Mouse (Mus musculus) spleen, postnatal 14 days (tissue): ENCODE data around the gene Ddr2.
"Not testable (repeated sequence)": the region's sequence is repeated elsewhere in the genome, so short reads cannot be mapped to it uniquely, and the experiment has no call there.

Source experiments
- DNase-seq, 2 experiments: peaks; one replicate each; pipeline ENCODE4 v3.0.0; 2021 to 2022; ENCODE audit warnings: low spot score in 2 of 2

The Ddr2 gene

DNA sequence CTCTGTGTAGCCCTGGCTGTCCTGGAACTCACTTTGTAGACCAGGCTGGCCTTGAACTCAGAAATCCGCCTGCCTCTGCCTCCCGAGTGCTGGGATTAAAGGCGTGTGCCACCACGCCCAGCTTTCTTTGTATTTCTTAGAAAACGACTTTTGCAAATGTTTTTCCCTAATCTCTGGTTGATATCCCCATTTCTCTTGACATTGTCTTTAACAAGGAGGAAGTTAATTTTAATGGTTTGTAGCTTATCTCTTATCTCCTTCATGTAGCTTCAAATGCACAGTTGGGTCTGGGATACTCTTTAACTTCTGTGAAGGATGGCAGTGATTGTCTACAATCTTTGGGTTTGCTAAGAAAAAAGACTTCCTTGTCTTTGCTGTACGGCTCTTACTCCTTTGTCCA is 7.7 kb downstream of the Ddr2 start:
- not testable (repeated sequence) for DNase-seq

DNA sequence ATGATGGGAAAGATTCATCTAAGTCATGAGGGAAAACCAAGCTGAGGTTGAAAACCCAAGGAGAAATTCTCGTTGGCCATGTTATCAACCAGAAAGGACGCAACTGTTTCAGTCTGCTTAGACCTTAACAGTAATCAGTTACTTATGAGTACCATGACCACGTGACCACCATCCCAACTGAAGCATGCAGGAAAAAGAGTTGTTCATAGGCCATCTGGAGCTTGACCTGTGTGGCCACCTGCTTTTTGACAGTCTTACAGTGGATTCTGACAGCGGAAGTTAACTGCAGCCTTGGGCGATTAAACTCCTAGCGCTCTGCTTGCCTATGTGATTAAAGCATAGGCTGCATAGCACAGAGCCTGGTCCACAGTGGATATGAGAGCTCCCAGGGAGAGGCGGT is 23.9 kb downstream of the Ddr2 start:
- DNase-seq, result no peak

DNA sequence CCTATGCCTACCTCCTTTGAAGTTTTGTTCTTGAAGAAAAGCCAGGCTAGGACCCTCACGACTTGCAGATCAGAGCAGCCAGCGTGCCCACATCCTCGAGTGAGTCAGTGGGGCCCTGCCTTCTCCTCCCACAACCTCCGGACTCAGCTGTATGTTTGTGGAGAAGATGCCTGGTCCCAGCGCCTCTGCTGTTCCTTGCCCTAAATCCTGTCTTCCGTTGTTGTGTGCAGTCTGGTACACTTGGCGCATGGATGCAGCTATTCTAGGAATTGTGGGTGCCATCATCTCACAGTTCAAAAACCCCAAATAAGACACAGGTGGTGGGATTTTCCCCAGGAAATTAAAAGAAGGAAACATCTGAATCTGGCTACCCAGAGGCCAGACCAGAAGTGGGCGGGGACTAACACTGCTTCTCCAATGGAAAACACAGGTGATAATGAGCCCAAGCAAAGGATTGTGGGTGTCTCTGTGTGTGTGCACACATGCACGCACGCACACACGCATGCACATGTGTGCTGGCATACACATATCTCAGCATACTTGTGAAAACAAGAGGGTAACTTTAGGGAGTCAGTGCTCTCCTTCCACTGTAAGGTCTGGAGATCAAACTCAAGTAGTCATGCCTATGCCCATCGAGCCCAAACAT is 26.3 kb downstream of the Ddr2 start:
- no peak for DNase-seq

DNA sequence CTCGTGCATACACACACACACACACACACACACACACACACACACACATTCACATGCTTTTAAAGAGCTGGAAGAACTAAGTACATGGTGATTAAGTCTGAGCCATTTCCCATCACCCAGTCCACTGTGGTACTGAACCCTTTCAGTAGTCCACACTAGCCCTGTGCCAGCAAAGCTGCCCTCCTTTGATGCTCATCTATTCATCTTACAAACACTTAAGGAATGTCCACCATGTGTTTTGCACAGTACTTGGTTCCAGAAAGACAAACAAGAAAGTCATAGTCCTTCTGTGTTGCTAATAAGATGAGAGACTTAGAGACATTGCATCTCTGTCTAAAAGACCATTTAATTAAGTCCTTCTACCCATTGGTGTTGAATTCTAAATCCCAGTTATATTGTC is 29.7 kb downstream of the Ddr2 start:
- DNase-seq, result no peak

DNA sequence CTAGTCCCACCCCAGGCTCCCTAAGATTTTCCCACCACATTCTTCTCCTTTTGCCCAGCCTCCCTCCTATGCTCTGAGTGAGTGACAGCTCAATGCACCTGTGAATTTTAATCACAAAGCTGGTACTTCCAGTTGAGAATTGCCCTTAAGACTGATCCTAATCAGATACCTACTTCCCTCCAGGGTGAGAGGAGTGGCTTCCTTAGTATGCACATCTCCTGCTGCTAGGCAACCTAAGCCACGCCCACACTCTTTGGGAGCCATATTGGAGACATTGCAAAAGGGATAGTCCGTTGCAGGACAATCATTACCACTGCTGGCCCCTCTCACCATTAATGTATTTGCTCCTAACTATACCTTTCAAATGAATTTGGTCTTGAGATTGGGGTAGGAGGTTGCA is 31.1 kb downstream of the Ddr2 start:
- DNase-seq, result no peak

DNA sequence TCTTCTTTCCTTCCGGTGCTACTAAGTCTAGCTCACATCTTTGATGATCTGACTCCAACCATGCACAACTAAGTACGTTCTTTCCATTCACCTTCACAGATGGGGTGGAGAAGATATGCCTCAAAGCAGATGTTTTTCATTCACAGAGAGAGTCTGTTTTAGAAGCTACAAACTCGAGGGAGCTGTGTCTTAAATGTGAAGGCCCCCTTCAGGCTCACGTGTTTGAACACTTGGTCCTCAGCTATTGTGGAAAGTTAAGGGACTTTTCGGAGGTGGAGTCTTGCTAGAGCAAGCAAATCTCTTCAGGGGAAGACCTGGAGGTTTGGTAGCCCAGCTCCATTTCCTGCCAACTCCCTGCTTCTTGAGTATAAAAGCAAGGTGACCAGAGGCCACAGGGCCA is 34.2 kb downstream of the Ddr2 start:
- no peak for DNase-seq

DNA sequence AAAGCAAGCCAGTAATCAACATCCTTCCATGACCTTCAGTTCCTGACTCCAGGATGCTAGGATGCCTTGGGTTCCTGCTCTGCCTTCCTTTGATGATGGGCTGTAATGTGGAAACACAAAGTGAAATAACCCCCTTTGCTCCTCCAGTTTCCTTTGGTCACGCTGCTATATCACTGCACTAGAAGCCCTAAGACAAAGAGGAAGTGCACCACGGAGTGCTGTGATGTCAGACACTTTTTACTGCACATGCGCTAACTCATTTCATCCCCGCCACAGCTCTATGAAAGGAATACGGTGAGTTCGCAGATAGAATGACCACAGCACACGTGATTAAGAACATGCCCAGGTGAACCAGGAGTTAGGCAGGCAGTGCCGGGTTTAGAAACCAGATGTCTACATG is 36.8 kb downstream of the Ddr2 start:
- no peak for DNase-seq

DNA sequence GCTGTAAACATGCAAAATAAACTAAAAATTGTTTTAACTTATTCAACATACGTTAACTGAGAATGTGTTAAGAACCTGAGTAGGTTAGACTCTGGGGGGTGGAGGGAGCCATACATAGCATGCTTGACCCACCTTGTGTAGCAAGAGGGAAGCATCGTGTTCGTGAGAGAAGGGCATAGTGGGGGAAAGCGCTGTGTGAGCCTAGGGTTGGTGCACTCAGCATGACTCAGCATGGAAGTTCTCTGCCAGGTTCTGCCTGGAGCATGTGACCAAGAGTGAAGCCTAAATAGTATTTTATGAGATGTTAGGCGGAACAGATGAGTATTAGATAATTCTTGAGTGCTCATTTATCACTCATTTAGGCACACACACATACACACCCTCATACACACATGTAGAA is 41.4 kb downstream of the Ddr2 start:
- DNase-seq, result no peak

DNA sequence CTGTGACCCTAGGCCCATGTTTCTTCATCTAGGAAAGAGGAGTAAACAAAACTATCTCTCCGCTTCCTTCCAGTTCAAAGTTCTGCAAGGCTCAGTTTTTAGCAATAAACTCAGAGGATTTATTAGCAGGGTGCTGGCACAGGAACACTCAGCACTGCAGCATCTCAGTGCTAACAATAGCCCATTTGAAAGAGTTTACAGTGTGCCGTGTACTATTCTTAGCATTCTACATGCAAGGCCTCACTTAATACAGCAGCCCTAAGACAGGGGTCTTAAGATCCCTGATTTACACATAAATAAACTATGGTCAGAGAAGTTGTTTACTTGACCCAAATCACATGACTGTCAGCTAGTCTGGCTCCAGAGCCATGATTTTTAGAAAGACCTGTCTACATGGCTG is 44.6 kb downstream of the Ddr2 start:
- DNase-seq, result no peak

DNA sequence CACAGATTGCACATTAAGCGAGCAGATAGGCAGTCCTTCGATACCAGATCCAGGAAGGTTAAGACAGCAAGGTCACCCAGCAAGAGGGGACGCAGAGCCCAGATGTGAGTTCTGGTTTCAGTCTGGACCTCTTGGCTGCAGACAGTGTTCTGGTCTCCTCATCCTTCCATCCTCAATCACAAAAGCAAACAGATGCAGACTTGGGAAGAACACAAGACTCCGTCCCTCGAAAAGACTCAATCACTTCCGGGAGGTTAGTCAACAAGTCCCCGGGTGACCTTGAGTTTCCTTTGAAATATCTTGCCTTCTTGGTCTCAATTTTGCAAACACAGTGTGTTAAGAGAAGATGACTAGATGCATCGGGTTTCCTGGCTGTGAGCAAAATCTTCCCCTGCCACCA is 45.6 kb downstream of the Ddr2 start:
- DNase-seq, result no peak

DNA sequence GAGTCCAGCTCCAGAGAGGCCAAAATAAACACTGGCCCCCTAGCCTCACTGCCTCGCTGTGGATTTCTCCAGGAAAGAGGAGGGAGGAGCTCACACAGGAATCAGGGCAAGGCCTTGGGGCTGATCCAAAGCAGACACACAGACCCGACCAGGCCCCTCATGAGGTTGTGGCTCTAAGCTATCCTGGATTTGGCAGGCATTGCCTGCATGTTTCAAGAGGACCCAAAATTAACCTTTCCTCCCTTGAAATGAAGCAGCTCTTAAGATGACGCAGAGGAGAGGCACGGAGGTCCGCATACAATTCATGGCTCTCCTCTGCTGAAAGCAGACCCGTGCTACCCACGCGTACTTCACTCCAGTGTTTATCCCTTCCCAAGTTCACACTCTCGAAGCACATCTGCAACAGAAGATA is 46.5 kb downstream of the Ddr2 start:
- no peak for DNase-seq

DNA sequence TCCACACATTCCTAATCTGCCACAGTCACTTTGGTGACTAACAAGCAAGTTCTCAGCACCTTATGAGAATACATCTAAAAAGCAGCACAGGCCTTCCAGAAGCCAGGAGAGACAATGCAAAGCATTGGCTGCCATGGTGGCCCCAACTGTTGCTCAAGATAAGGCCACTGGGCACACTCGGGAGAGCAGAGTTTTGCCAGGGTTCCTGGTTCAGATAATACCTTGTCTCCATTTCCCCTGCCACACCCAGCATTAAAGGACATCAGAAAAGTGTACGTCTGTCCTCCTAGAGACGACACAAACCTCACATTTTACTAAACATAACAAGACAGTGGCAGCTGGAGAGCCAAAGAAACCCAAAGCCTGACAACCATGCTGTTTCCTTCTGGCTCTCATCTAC is 50.3 kb downstream of the Ddr2 start:
- DNase-seq, result no peak

DNA sequence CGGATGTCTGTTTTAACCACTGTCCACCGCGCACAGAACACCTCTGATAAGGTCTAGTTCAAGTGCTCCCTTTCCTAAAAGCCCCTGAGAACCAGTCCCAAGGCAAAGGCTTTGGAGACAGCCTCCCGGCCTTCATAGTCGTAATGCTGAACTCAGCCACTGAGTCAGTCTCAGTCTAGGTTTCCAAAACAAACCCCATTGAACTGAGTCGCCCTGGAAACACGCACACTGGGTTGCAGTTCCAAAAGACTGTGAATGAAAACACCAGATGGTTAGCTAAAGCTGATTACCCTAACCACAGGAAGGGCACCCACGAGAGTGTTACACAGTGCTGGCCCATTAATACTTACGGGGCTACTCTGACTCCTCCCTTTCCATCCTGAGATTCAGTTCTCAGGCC is 51.2 kb downstream of the Ddr2 start:
- DNase-seq, result no peak

DNA sequence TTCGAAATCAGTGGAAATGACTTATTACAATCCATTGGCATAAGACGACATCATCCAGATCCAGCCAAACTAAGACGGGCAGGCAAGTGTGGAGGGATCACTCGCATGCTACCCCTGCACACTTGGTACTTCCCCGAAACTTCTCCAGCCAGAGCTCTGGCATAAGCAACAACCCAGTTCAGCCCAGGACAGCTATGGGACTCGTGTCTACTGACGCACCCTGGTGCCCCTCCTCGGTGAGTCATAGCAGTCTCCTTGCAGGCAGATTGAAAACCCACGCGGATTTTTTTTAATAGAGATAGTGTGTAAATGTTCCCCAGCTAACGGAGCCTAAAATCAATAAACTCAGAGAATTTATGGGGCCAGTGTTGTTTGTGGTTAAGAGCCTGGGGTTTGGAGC is 52.5 kb downstream of the Ddr2 start:
- no peak for DNase-seq

DNA sequence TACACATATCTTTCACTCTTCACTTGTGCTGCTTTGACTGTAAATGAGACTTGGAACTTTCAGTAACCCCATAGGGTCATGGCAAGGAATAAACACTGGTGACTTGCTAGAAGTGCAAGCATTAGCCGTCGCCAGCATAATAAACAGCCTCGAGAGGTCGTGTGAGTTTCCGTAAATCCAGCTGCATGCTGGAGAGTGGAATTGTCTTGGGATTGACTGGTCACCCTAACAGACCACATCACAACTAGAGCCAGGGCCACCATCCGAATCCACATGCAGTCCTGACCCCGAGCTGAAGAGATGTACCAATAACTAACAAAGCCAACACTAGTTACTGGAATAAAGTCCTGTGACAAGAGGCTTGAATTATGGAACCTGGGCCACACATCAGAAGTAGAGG is 53.0 kb downstream of the Ddr2 start:
- no peak for DNase-seq

DNA sequence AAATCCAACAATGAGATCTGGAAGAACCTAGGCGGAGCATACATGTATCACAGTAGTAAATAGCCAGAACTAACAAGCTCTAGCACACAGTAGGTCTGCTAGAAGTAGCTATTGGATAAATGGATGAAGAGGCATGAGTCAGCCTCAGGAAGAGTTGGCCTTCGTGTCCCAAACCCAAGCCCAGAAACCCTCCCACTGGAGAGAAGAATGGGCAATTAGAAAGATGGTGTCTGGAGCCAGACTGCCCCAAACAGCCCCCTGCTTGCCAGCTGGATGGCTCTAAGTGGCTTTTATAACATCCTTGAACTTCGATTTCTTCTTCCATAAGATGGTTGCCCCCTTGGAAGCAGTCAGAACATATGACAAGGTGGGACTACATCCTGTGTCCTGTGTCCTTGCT is 53.6 kb downstream of the Ddr2 start:
- DNase-seq, result no peak

DNA sequence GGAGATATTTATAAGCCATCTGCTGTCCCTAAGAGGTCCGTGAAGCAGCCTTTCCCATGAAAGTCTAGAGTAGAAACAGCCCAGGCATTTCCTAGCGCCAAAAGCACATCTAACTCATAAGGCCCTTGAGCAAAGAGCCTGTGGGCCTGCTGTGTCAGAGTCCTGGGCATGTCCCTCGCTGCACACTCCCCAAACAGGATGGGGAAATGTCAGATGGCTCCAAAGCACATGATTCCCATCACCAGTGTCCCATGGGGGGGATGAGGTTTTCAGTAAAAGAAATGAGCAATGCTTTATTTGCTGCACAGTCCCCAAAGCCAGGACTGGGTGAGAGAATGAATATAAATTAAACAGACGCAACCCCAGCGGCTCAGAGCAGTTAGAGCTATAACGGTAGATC is 54.3 kb downstream of the Ddr2 start:
- no peak for DNase-seq

DNA sequence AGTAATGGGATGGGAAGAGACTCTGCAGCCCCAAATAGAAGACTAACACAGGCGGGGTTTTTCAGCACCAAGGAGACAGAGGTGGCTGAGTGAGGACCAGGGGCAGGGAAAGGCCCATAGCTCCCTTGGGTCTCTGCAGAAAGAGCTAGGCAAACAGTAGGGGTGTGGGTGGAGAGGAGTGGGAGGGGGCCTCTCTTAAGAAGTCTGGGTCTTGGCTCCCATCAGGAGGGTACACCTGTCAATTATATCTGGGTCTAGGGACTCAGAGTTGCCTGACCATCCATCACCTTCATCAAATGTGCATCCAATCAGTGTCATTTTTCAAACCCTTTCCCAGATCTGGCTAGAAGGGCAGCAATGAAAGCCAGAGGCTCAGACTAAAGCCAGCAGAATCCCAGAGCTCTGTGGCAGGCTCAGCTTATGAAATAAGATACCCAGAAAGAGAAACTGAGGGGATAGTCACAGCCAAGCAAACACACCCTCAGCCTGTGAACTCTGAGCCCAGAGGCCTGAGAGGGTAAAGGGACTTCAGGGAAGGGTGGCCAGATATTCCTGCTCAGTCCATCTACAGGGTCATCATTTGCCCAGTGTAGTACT is 58.0 kb downstream of the Ddr2 start:
- no peak for DNase-seq

DNA sequence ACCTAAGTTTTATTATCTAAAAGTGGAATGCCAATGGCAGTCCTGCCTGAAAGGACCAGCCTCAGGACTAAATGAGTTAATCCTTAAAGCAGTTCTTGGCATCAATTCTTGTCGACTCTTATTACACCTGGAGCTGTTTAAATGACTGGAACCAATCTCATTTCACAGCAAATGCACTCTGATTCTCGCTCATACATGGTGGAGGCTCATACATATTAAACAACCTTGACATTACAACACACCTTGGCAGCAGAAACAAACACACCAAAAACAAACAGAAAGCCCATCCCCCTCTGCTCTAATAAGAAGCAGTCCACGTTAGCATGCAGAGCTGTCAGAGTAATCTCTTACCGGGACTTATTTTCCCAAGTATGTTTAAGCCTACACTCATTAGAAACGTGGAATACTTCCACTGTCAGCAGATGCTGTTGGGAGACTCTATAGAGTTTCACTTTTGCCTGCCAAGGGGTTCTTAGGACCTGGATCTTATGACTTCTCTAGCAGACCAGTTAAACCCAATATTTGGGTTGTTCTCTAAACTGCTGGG is 58.9 kb downstream of the Ddr2 start:
- no peak for DNase-seq

DNA sequence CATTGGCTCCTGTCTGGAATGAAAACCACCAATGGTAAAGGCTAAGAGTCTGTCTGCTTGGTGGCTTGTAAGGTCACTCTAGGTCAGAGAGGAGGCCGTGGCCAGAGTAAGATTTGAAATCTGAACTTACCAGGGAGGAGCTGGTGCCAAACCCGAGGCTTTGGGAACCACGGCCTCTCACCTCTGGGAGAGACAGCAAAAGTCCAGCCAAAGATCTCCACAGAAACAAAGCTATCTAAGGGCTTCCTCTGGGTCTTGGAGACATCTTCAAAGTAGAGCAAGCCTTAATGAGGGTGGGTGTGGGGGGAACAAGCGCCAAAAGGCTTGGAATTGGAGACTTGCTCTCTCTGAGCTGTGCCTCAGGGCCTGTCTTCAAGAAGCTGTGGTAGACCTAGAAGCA is 62.1 kb downstream of the Ddr2 start:
- DNase-seq, result no peak

DNA sequence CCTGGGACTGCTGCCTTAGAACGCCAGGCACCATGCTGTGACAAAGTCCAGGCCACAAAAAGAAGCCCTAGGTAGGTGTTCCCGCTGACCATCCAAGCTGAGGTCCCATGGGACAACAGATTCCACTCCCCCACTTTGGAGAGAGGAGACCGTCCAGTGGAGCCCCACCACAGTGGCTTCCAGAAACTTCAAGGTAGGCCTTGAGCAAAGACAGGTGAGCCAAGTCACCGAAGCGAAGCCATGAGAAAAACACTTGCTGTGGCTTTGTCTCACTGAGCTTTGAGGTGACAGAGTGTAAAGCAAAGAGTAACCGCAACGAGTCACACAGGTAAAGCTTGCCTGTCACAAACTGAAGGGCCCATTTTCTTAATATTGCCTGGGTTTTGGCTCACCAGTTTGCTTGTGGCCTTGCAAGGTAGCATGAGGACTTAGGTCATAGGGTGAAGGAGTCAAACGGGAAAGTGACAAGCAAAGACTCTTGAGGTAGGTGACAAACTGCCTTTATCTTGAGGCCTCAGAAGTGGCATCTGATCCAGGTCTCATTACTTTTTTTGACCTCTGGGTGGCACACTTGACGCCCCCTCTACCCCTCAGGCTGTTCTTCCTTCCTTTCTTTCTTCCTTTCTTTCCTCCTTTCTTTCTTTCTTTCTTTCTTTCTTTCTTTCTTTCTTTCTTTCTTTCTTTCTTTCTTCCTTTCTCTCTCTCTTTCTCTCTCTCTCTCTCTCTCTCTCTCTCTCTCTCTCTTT is 65.7 kb downstream of the Ddr2 start:
- no peak for DNase-seq

DNA sequence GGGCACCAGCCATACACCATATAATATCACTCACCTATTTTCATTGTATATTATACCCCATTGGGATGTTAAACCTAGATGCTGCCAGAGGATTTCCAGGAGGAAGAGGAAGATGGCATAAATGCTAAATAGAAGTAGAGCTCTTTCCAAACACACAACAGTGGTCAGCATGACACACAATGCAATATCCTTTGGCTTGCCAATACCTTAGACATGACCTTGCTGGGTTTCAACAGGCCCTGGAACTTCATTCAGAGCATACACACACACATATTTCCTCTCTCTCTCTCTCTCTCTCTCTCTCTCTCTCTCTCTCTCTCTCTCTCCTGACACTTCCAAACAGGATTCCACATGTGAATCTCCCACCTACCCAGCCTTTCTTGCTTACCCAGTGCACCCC is 66.8 kb downstream of the Ddr2 start:
- DNase-seq, result no peak

DNA sequence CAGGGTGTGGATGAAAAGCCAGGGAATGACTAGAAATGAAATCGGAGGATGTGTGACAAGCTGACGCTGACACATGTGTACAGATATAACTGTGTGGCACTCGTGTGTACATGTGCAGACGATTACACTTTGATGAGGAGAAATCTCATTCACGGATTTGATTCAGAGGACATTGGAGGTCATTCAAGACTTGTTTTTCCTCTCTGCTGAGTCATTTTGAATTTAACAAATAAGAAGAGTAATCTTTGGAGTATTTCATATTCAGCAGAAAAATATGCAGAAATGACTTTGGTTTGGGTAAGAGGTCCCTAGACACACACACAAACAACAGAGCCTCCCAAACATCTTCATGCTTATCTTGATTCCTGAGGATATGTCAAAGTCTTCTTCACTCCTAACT is 67.6 kb downstream of the Ddr2 start:
- DNase-seq, result no peak
